Comparison of ENCODE assay signal across 8 mouse cellular contexts in the genomic region with DNA sequence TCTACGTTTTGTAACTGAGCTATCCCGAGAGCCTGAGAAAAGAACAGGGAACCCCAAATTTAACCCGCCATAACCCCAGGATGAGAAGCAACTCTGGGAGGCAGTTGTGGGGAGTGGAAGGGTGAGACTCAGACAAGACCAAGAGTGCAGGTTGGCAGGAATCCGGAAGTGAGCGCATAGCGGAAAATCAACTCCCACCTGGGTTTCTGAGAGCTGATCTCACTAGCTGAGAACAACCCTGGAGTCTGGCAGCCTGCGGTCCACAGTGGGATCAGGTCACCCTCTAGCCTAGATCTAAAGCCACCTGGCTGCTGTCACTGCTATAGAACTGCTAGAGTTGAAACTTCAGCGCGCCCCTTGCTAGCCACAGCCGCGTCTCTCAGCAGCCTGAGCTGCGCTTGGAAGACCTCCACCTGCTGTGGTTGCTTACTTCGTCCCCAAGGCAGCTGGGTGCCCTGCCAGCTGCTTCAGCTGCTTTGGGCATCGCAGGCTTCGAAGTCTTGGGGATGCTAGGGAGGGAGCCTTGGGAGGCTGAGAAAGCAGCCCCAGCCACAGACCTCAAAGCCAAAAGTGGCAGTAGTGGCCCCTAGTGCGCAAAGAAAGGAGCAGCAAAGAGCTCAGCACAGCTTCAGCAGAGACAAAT. TPM values are rescaled to one million over a fixed set of nuclear protein-coding genes. Genes with fewer than 3 reads are reported as not detected.
A peak's percentile ranks its signal among the peaks of the same experiment; 100 is the strongest.
DNase-seq lines count a peak whose midpoint lies in the region; ATAC-seq and TF ChIP-seq lines count a peak whose summit lies in the region.

No protein-coding gene starts in this region.

- H3K27me3 ChIP-seq in intestine, embryonic 14.5 days (replicated peaks; ENCODE audit: control insufficient read depth, insufficient read depth, low read length): no peaks in the 10 kb centered on the region
- no peaks in the 10 kb centered on the region for H3K27me3 ChIP-seq in liver, postnatal 0 days (ENCODE audit: insufficient read depth, low read length)
- H3K27me3 ChIP-seq in neural tube, embryonic 14.5 days (ENCODE audit: control insufficient read depth, insufficient read depth, low read length): no peaks in the 10 kb centered on the region

- H3K36me3 ChIP-seq in intestine, embryonic 14.5 days (ENCODE audit: control insufficient read depth, insufficient read depth, low read length): no peaks in the 10 kb centered on the region
- H3K36me3 ChIP-seq in liver, postnatal 0 days (replicated peaks; ENCODE audit: insufficient read depth, low read length): no peaks in the 10 kb centered on the region
- H3K36me3 ChIP-seq in neural tube, embryonic 14.5 days (ENCODE audit: control insufficient read depth, insufficient read depth, low read length): no peaks in the 10 kb centered on the region

- TF ChIP-seq CTCF in liver, postnatal 0 days (IDR thresholded peaks at IDR 0.05; ENCODE audit: low read depth): peak; percentile 56

- TF ChIP-seq EP300 in liver, postnatal 0 days (IDR thresholded peaks at IDR 0.05; ENCODE audit: low read depth): no peak

- peak overlapping the region; percentile 82 for H3K9ac ChIP-seq in intestine, embryonic 14.5 days (ENCODE audit: low read length)
- H3K9ac ChIP-seq in liver, postnatal 0 days (replicated peaks): peak overlapping the region; percentile 92
- H3K9ac ChIP-seq in neural tube, embryonic 14.5 days (replicated peaks; ENCODE audit: low read depth, low read length): peak overlapping the region; percentile 46

- H3K27ac ChIP-seq in intestine, embryonic 14.5 days (ENCODE audit: low read depth): peak overlapping the region; percentile 98
- peak overlapping the region; percentile 98 for H3K27ac ChIP-seq in liver, postnatal 0 days (ENCODE audit: low read depth)
- peak overlapping the region; percentile 71 for H3K27ac ChIP-seq in neural tube, embryonic 14.5 days (ENCODE audit: low read depth, low read length)

- no peaks in the 10 kb centered on the region for H3K9me3 ChIP-seq in intestine, embryonic 14.5 days (ENCODE audit: control insufficient read depth, low read length)
- H3K9me3 ChIP-seq in liver, postnatal 0 days (ENCODE audit: low read length): no peaks in the 10 kb centered on the region
- H3K9me3 ChIP-seq in neural tube, embryonic 14.5 days (ENCODE audit: control insufficient read depth, low read length): no peaks in the 10 kb centered on the region

- peaks cover 19% of the 10 kb centered on the region for H3K4me1 ChIP-seq in intestine, embryonic 14.5 days (replicated peaks; ENCODE audit: control insufficient read depth, insufficient read depth, low read length)
- peaks cover 54% of the 10 kb centered on the region for H3K4me1 ChIP-seq in liver, postnatal 0 days (ENCODE audit: insufficient read depth)
- H3K4me1 ChIP-seq in neural tube, embryonic 14.5 days (ENCODE audit: control insufficient read depth, insufficient read depth, low read length): peaks cover 5% of the 10 kb centered on the region

- ATAC-seq in intestine, embryonic 14.5 days (replicated peaks; ENCODE audit: low FRiP score, low TSS enrichment, low read depth): peak; percentile 57
- peak; percentile 64 for ATAC-seq in liver, postnatal 0 days
- ATAC-seq in neural tube, embryonic 14.5 days (ENCODE audit: low read depth): peak; percentile 55

- peak; percentile 49 for DNase-seq in ovary, adult 18-20 months (ENCODE audit: low spot score)
- no peak for DNase-seq in ovary, postnatal 10 days (ENCODE audit: low spot score)
- peak; percentile 45 for DNase-seq in cerebellum, adult 9-10 months
- peak; percentile 65 for DNase-seq in gastrocnemius, postnatal 10 days
- peak; percentile 91 for DNase-seq in intestine, embryonic 14.5 days (ENCODE audit: low spot score)
- DNase-seq in liver, postnatal 0 days: peak; percentile 75
- DNase-seq in thymus, postnatal 14 days: peak; percentile 81

- under 1% methylated on average over 16 of the region's 16 CpGs for WGBS in intestine, embryonic 14.5 days
- WGBS in liver, postnatal 0 days (ENCODE audit: insufficient replicate concordance): 1% methylated on average over 16 of the region's 16 CpGs
- WGBS in neural tube, embryonic 14.5 days: 1% methylated on average over 16 of the region's 16 CpGs

- H3K4me3 ChIP-seq in intestine, embryonic 14.5 days (ENCODE audit: low read depth, low read length): peak overlapping the region; percentile 53
- H3K4me3 ChIP-seq in liver, postnatal 0 days (ENCODE audit: low read depth, low read length): peak overlapping the region; percentile 60
- peak overlapping the region; percentile 37 for H3K4me3 ChIP-seq in neural tube, embryonic 14.5 days (ENCODE audit: low read depth, low read length)

- H3K4me2 ChIP-seq in intestine, embryonic 14.5 days (ENCODE audit: low read length): peak overlapping the region; percentile 100
- H3K4me2 ChIP-seq in liver, postnatal 0 days (ENCODE audit: low read depth, low read length): peak overlapping the region; percentile 99
- peak overlapping the region; percentile 69 for H3K4me2 ChIP-seq in neural tube, embryonic 14.5 days (ENCODE audit: low read depth, low read length)

RNA-seq across cellular contexts. Expression of a gene that starts 10.0 kb away (rescaled TPM):
- 1,000 to 10,000 TPM; 3,326 to 3,432 TPM for total RNA-seq in gastrocnemius, postnatal 10 days (2021)
- 1,249 and 1,259 TPM in 2 replicates for polyA plus RNA-seq in intestine, embryonic 14.5 days (2014; fragmentation: Nextera tagmentation; extraction: Ambion mirVana)
- polyA plus RNA-seq in liver, postnatal 0 days (2015; fragmentation: Nextera tagmentation; extraction: Ambion mirVana): 874 and 942 TPM in 2 replicates
- polyA plus RNA-seq in neural tube, embryonic 14.5 days (2014; fragmentation: Nextera tagmentation; extraction: Ambion mirVana): 788 and 789 TPM in 2 replicates

RNA-seq across cellular contexts. Expression of a gene that starts 48.0 kb away (rescaled TPM):
- total RNA-seq in gastrocnemius, postnatal 10 days (2021): 1 to 10 TPM; 6.3 to 9.8 TPM
- polyA plus RNA-seq in intestine, embryonic 14.5 days (2014; fragmentation: Nextera tagmentation; extraction: Ambion mirVana): 4.7 and 5.4 TPM in 2 replicates
- 13.6 and 13.7 TPM in 2 replicates for polyA plus RNA-seq in liver, postnatal 0 days (2015; fragmentation: Nextera tagmentation; extraction: Ambion mirVana)
- polyA plus RNA-seq in neural tube, embryonic 14.5 days (2014; fragmentation: Nextera tagmentation; extraction: Ambion mirVana): 13.3 and 13.5 TPM in 2 replicates
